Mouse (Mus musculus) MEL (cell line): ENCODE results near the gene Colq.

Source experiments
- CTCF ChIP-seq, 3 experiments: IDR thresholded peaks in 2 of 3; conservative IDR thresholded peaks in 1 of 3; 2 replicates each; pipeline ENCODE4 v1.5.1; 2011 to 2012; ENCODE audit warnings: low read length in 3 of 3, low read depth in 2 of 3, mild to moderate bottlenecking in 2 of 3, improper control_type of control experiment in 1 of 3, inconsistent platforms in 1 of 3, mixed read lengths in 1 of 3, moderate library complexity in 1 of 3; ENCODE audit not compliant: control insufficient read depth in 1 of 3, insufficient read depth in 1 of 3, poor library complexity in 1 of 3, severe bottlenecking in 1 of 3
- GABPA ChIP-seq: IDR thresholded peaks from 2 replicates; pipeline ENCODE4 v1.6.1; 2012; ENCODE audit warnings: low read depth, mild to moderate bottlenecking, inconsistent platforms, low read length, improper control_type of control experiment, moderate library complexity
- GATA1 ChIP-seq: IDR thresholded peaks from 2 replicates; pipeline ENCODE4 v1.6.1; 2011; ENCODE audit warnings: low read depth, low read length, improper control_type of control experiment
- HCFC1 ChIP-seq: IDR thresholded peaks from 2 replicates; pipeline ENCODE4 v1.6.1; 2012; ENCODE audit warnings: low read depth, mild to moderate bottlenecking, inconsistent platforms, low read length, improper control_type of control experiment, moderate library complexity
- NELFE ChIP-seq: IDR thresholded peaks from 2 replicates; pipeline ENCODE4 v1.6.1; 2011; ENCODE audit warnings: low read depth, low read length, improper control_type of control experiment
- POLR2A ChIP-seq, 2 experiments: IDR thresholded peaks; 2 replicates each; pipeline ENCODE4 v1.6.1; 2011 to 2012; ENCODE audit warnings: low read length in 2 of 2, mild to moderate bottlenecking in 2 of 2, control low read depth in 1 of 2, improper control_type of control experiment in 1 of 2, low read depth in 1 of 2, moderate library complexity in 1 of 2; ENCODE audit not compliant: control insufficient read depth in 1 of 2, insufficient read depth in 1 of 2, poor library complexity in 1 of 2
- SMC3 ChIP-seq: IDR thresholded peaks from 2 replicates; pipeline ENCODE4 v1.6.1; 2011; ENCODE audit warnings: low read depth, low read length, improper control_type of control experiment

- TF ChIP-seq CTCF (IDR thresholded peaks at IDR 0.05 in 2 of 3, conservative IDR thresholded peaks at IDR 0.05 in 1 of 3; ENCODE audit: control insufficient read depth in 1 of 3, insufficient read depth in 1 of 3, low read depth in 2 of 3, low read length in 3 of 3, poor library complexity in 1 of 3, severe bottlenecking in 1 of 3) = no peak
- TF ChIP-seq GABPA = no peak
- no peak for TF ChIP-seq HCFC1
- TF ChIP-seq POLR2A (IDR thresholded peaks at IDR 0.05; ENCODE audit: control insufficient read depth in 1 of 2, insufficient read depth in 1 of 2, low read depth in 1 of 2, low read length in 2 of 2, poor library complexity in 1 of 2) = no peak
- TF ChIP-seq SMC3 = no peak
- no peak for TF ChIP-seq GATA1
- TF ChIP-seq NELFE = no peak
Measured at GRCm38 (mm10) chr14:31503406-31503805, 87.7 kb downstream of the Colq start.
